30 mouse cellular contexts compared by ENCODE assay signal in the genomic region with DNA sequence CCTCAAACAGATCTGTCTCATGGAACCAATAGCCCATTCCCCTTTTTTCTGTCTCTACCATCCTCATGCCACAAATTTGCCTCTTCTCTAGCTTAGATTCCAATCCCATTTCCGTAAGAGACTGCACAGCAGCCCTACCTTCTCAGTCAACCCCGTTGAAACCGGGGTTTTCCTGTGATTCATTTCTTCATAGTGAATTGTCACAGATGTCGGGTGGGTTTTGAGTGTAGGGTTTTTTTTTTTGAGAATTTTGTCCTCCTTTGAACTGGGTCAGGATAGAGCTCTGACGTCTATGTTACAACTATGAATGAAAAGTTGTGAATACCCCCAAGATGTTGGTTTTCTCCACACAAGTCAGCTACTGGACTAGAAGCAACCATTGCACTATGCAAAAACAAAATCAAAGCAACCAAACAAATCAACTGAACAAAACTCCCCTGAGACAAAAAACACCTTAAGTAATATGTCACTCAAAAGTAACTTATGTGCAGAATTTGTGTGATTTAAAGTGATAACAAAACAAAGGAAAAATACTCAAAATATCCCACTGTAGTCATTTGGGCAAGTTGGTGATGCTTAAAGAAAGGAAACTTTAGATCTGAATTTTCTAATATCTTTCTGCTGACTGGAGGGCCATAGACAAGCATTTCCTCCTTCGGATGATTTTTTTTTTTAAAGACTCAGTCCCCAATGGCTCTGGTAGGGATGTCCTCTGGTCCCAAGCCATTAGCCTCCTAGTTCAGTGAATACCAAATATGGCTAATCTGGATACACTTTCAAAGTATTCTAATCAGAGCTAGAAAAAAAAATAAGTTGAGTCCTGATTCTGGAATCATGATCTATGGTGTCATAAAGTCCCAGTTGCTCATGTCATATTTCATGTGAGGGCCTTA.
"Had no signal": no experiment of that assay in that cellular context is flagged by ENCODE, and none has a peak within 500 bp of the region (broad histone marks: within the 10 kb centered on the region; RNA-seq: fewer than 3 reads in every experiment).

No protein-coding gene starts in this region.

- DNase-seq: left cerebral cortex, postnatal 4 days; liver; liver, embryonic 13.5 days; liver, postnatal 0 days; lung, adult 18-20 months; lung, adult 2 months; lung, embryonic 14.5 days; lung, postnatal 10 days; lung, postnatal 14 days; lung, postnatal 36 days; lung, postnatal 4 days; midbrain, embryonic 14.5 days had no signal

- H3K9ac ChIP-seq: limb, embryonic 12.5 days; limb, embryonic 13.5 days; limb, embryonic 15.5 days; liver, embryonic 12.5 days; liver, embryonic 13.5 days; liver, embryonic 14.5 days; liver, embryonic 15.5 days; liver, postnatal 0 days; lung, embryonic 14.5 days; lung, embryonic 15.5 days; midbrain, embryonic 12.5 days; midbrain, embryonic 13.5 days; midbrain, embryonic 15.5 days; neural tube, embryonic 12.5 days had no signal

- H3K27me3 ChIP-seq: limb, embryonic 12.5 days; limb, embryonic 13.5 days; limb, embryonic 15.5 days; liver, embryonic 12.5 days; liver, embryonic 13.5 days; liver, embryonic 15.5 days; lung, embryonic 15.5 days; midbrain, embryonic 12.5 days; midbrain, embryonic 13.5 days; midbrain, embryonic 15.5 days; neural tube, embryonic 12.5 days had no signal

- H3K27ac ChIP-seq: limb, embryonic 10.5 days; limb, embryonic 12.5 days; limb, embryonic 13.5 days; limb, embryonic 15.5 days; liver, embryonic 12.5 days; liver, embryonic 13.5 days; liver, embryonic 14.5 days; liver, embryonic 15.5 days; lung, embryonic 15.5 days; macrophage; midbrain, embryonic 10.5 days; midbrain, embryonic 12.5 days; midbrain, embryonic 13.5 days; midbrain, embryonic 15.5 days; neural tube, embryonic 12.5 days had no signal

- H3K4me2 ChIP-seq: limb, embryonic 12.5 days; limb, embryonic 13.5 days; limb, embryonic 15.5 days; liver, embryonic 11.5 days; liver, embryonic 12.5 days; liver, embryonic 13.5 days; liver, embryonic 15.5 days; lung, embryonic 14.5 days; lung, embryonic 15.5 days; midbrain, embryonic 11.5 days; midbrain, embryonic 12.5 days; midbrain, embryonic 13.5 days; midbrain, embryonic 15.5 days; neural tube, embryonic 12.5 days had no signal

- H3K36me3 ChIP-seq: limb, embryonic 10.5 days; limb, embryonic 12.5 days; limb, embryonic 13.5 days; limb, embryonic 15.5 days; liver, embryonic 12.5 days; liver, embryonic 13.5 days; liver, embryonic 15.5 days; lung, embryonic 15.5 days; midbrain, embryonic 10.5 days; midbrain, embryonic 12.5 days; midbrain, embryonic 13.5 days; midbrain, embryonic 15.5 days; neural tube, embryonic 12.5 days had no signal

- H3K4me3 ChIP-seq: limb, embryonic 10.5 days; limb, embryonic 12.5 days; limb, embryonic 13.5 days; limb, embryonic 15.5 days; liver, embryonic 12.5 days; liver, embryonic 13.5 days; liver, embryonic 15.5 days; lung, embryonic 15.5 days; megakaryocyte, embryonic 14.5 days; midbrain, embryonic 10.5 days; midbrain, embryonic 12.5 days; midbrain, embryonic 13.5 days; midbrain, embryonic 15.5 days; myocyte; neural tube, embryonic 12.5 days had no signal

- H3K4me1 ChIP-seq: limb, embryonic 15.5 days; liver, embryonic 12.5 days; liver, embryonic 13.5 days; liver, embryonic 15.5 days; lung, embryonic 15.5 days; megakaryocyte, embryonic 14.5 days; midbrain, embryonic 10.5 days; midbrain, embryonic 12.5 days; midbrain, embryonic 13.5 days; midbrain, embryonic 15.5 days; neural tube, embryonic 12.5 days had no signal

- H3K9me3 ChIP-seq: limb, embryonic 10.5 days; limb, embryonic 12.5 days; limb, embryonic 13.5 days; limb, embryonic 15.5 days; liver, embryonic 12.5 days; liver, embryonic 13.5 days; liver, embryonic 15.5 days; lung, embryonic 15.5 days; megakaryocyte, embryonic 14.5 days; midbrain, embryonic 10.5 days; midbrain, embryonic 12.5 days; midbrain, embryonic 13.5 days; midbrain, embryonic 15.5 days; neural tube, embryonic 12.5 days had no signal
